Mouse (Mus musculus): Measurements from ENCODE around the gene Uap1l1. TPM values are rescaled to one million over a fixed set of nuclear protein-coding genes. Genes with fewer than 3 reads are reported as not detected.

The Uap1l1 gene
- polyA plus RNA-seq, 1 experiment, result 62.6 TPM

DNA sequence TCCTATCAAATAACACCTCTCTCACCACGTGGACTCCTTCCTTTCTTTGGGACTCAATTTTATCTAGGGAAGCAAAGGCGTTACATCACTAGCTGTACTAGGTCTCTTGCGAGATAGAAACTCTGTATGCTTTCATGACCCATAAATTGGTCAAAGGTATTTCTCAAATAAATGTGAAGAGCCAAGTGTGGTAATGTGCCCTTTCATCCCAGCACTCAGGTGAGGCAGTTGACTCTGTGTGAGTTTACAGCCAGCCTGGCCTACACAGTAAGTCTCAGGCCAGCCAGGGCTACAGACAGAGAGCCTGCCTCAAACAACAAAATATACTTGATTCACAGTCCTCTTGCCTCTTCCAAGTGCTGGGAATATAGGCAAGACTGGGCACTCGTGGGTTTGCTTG, 5.6 kb downstream of the Uap1l1 start:
- H3K4me3 ChIP-seq (replicated peaks; ENCODE audit: control insufficient read depth, low read depth, low read length), result no peak overlapping the region
- TF ChIP-seq CTCF (IDR thresholded peaks at IDR 0.05; ENCODE audit: control insufficient read depth, insufficient read depth, low read length), result no peak
- TF ChIP-seq POLR2A (IDR thresholded peaks at IDR 0.05; ENCODE audit: borderline replicate concordance, control insufficient read depth, low read depth, low read length), result no peak
- WGBS, result 56% methylated on average over 4 of the region's 4 CpGs
- no peak overlapping the region for H3K27ac ChIP-seq (ENCODE audit: control insufficient read depth, insufficient read depth, low read depth, low read length, poor library complexity)
- peaks cover 4% of the 10 kb centered on the region for H3K4me1 ChIP-seq (ENCODE audit: control insufficient read depth, insufficient read depth, low read length)

DNA sequence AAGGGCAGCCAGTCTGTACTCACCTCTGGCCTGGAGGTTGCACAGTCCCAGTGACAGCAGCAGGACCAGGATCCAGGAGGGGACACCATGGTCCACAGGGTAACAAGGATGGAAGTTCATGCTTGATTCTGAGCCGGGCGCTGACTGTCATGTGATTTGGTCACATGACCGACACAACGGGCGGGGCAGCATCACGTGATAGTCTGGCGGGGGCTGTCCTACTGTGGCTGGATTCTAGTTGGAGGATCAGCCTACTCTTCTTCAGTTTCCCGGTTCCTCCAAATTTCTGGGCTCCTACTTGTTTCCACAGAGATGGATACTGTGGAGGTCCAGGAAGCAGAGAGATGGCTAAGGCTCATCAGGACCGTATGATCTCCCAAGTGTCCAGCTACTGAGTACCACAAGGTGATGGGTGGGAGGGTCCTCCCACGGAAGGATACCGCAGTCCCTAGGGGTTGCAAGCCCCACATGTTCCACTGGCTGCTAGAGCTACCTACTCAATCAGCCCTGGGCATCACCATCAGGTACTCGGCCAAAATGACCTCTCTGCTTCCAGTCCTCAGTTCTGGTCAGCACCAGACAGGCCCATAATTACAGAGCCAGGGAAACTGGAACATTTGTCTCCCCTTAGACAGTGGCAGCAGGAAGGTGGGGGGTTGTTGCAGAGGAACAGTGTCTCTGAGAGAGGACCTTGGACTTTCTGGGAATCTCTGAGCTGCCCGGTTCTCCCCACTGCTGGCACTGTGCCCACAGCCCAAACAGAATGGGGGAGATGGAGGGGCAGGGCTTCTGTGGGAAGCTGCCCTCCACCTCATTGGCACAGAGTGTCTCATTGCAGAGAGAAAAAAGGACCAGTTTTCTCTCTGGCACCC, 9.0 kb downstream of the Uap1l1 start, which contains the start of gene Dpp7:
Dpp7 (minus strand) TSS at position 152 of the 872 bp plus-strand sequence.
- no peak within 1 kb of the TSS for H3K27ac ChIP-seq (ENCODE audit: control insufficient read depth, insufficient read depth, low read depth, low read length, poor library complexity)
- H3K4me3 ChIP-seq (replicated peaks; ENCODE audit: control insufficient read depth, low read depth, low read length), result peak within 1 kb of the TSS; percentile 87
- WGBS, result 5% methylated on average over 13 of the region's 13 CpGs
- TF ChIP-seq CTCF (IDR thresholded peaks at IDR 0.05; ENCODE audit: control insufficient read depth, insufficient read depth, low read length), result no peak
- peak; percentile 24; the same call in 1 of the 2 replicates for TF ChIP-seq POLR2A (IDR thresholded peaks at IDR 0.05; ENCODE audit: borderline replicate concordance, control insufficient read depth, low read depth, low read length)
- H3K4me1 ChIP-seq (ENCODE audit: control insufficient read depth, insufficient read depth, low read length), result peaks cover 1% of the 10 kb centered on the region; the same call in 1 of the 2 replicates

DNA sequence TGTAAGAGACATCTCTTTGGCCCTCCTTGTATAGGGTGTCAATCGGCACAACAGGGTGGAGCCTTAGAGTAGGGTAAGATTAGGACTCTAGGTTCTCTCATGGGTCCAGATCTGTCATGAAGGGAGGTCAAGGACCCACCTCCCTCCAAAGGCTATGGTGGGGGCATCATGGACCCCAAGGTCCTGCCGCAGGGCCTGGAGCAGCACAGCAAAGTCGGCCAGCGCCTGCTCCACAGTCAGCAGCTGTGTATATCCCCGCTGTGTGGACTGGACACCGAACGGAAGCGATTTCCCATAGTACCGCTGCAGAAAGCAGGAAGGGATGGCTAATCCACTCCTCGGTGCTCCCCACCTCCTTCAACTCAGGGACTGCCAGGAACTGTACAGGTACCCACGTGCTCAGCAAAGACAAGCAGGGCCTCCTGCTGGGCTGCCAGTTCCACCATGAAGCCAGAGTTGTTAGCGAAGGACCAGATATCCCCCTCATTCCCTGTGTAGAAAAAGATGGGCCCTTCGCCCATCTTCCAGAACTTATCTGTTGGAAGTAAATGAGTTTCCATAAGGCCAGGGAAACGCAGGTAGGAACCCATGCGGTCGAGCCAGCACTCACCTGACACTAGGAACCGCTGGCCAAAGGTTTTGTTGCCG, 9.9 kb downstream of the Uap1l1 start:
- Histone ChIP-seq H3K4me3 (replicated peaks; ENCODE audit: control insufficient read depth, low read depth, low read length) (peak overlapping the region; percentile 87), H3K4me1 (ENCODE audit: control insufficient read depth, insufficient read depth, low read length) (peaks cover 1% of the 10 kb centered on the region; the same call in 1 of the 2 replicates), H3K27ac (ENCODE audit: control insufficient read depth, insufficient read depth, low read depth, low read length, poor library complexity) (no peak overlapping the region)
- no peak for TF ChIP-seq CTCF (IDR thresholded peaks at IDR 0.05; ENCODE audit: control insufficient read depth, insufficient read depth, low read length)
- TF ChIP-seq POLR2A (IDR thresholded peaks at IDR 0.05; ENCODE audit: borderline replicate concordance, control insufficient read depth, low read depth, low read length), result no peak
- 51% methylated on average over 18 of the region's 18 CpGs for WGBS

DNA sequence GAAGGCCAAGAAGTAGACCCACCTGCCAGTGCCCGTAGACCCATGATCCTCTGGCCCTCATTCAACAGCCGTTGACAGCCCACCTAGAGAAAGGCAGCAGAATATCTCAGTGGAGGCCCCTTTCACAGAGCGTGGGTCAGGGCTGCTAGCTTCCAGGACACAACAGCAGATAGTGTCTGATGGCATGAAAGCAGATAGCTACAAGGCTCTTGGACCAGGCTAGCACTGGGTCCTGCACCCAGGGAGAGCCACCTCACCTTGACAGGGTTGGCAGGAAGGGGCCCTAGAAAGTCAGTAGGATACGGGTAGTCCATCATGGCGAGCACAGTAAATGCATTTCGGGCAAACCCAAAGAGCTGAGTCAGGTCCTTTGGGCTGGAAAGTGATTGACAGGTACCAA, 11.3 kb downstream of the Uap1l1 start:
- WGBS, result 85% methylated on average over 6 of the region's 6 CpGs
- Histone ChIP-seq H3K27ac (ENCODE audit: control insufficient read depth, insufficient read depth, low read depth, low read length, poor library complexity) (no peak overlapping the region), H3K4me3 (replicated peaks; ENCODE audit: control insufficient read depth, low read depth, low read length) (no peak overlapping the region), H3K4me1 (ENCODE audit: control insufficient read depth, insufficient read depth, low read length) (peaks cover 1% of the 10 kb centered on the region; the same call in 1 of the 2 replicates)
- TF ChIP-seq POLR2A (IDR thresholded peaks at IDR 0.05; ENCODE audit: borderline replicate concordance, control insufficient read depth, low read depth, low read length) (no peak), CTCF (IDR thresholded peaks at IDR 0.05; ENCODE audit: control insufficient read depth, insufficient read depth, low read length) (no peak)

DNA sequence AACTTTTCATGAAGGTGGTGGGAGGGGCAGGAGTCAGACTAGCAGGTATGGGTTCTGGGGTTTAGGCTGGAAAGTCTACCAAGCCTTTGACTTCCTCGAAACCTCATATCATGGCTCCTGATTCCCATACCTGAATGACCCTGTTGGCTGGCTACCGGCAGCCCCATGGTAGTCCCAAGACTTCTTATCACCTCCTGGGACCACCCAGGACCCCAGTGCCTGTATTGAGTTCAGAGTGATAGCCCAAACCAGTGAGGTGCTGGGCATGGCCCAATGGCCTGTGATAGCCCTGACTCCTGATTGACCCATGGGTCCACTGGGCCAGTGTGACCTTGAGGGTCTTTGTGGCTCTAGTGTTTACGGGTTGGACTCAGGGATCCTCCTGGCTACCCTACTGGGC, 14.8 kb downstream of the Uap1l1 start:
- 90% methylated on average over 3 of the region's 3 CpGs for WGBS
- no peak for TF ChIP-seq POLR2A (IDR thresholded peaks at IDR 0.05; ENCODE audit: borderline replicate concordance, control insufficient read depth, low read depth, low read length)
- TF ChIP-seq CTCF (IDR thresholded peaks at IDR 0.05; ENCODE audit: control insufficient read depth, insufficient read depth, low read length), result no peak

DNA sequence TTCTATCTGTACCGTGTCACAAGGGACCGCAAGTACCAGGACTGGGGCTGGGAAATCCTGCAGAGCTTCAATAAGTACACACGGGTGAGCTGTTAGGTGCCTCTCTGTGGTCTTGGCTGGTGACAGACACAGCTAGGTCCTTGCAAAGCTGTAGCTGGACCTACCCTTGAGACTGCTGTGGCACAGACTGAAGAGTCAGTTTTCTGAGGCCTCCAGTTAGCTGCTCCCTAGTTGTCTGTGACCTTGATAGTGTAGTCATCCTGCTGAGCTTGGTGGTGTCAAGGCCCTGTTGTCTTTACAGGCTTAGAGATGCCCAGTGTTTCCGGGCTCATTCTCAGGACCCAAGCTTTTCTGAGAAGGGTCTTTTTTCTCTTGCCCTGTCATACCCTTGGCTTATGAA, 16.0 kb downstream of the Uap1l1 start:
- Histone ChIP-seq H3K27ac (ENCODE audit: control insufficient read depth, insufficient read depth, low read depth, low read length, poor library complexity) (no peak overlapping the region), H3K4me3 (replicated peaks; ENCODE audit: control insufficient read depth, low read depth, low read length) (no peak overlapping the region), H3K4me1 (ENCODE audit: control insufficient read depth, insufficient read depth, low read length) (no peaks in the 10 kb centered on the region)
- 91% methylated on average over 4 of the region's 4 CpGs for WGBS
- no peak for TF ChIP-seq POLR2A (IDR thresholded peaks at IDR 0.05; ENCODE audit: borderline replicate concordance, control insufficient read depth, low read depth, low read length)

More for the DNA sequence above, 14.8 kb downstream of the Uap1l1 start:
- Histone ChIP-seq H3K4me1 (ENCODE audit: control insufficient read depth, insufficient read depth, low read length) (no peaks in the 10 kb centered on the region; the same call in 1 of the 2 replicates), H3K4me3 (replicated peaks; ENCODE audit: control insufficient read depth, low read depth, low read length) (no peak overlapping the region), H3K27ac (ENCODE audit: control insufficient read depth, insufficient read depth, low read depth, low read length, poor library complexity) (no peak overlapping the region)

DNA sequence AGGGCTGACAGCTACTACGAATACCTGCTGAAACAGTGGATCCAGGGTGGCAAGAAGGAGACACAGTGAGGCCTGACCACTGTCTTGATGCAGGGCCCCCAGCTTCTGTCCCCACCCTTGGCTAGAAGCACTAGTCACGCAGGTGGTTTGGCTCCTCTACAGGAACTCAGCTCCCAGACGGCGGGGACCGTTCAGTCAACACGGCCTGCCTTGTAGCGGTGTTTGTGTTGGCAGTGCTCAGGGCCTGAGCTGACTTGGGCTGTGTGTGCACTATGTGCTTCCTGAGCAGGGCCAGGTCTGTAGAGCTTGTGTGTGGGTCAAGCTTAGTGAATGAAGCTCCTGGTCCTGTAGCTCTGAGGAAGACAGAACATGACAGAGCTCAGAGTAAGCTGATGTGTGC, 17.3 kb downstream of the Uap1l1 start:
- TF ChIP-seq CTCF (IDR thresholded peaks at IDR 0.05; ENCODE audit: control insufficient read depth, insufficient read depth, low read length) (no peak), POLR2A (IDR thresholded peaks at IDR 0.05; ENCODE audit: borderline replicate concordance, control insufficient read depth, low read depth, low read length) (no peak)
- 83% methylated on average over 7 of the region's 7 CpGs for WGBS
- Histone ChIP-seq H3K4me1 (ENCODE audit: control insufficient read depth, insufficient read depth, low read length) (no peaks in the 10 kb centered on the region), H3K4me3 (replicated peaks; ENCODE audit: control insufficient read depth, low read depth, low read length) (no peak overlapping the region), H3K27ac (ENCODE audit: control insufficient read depth, insufficient read depth, low read depth, low read length, poor library complexity) (no peak overlapping the region)

DNA sequence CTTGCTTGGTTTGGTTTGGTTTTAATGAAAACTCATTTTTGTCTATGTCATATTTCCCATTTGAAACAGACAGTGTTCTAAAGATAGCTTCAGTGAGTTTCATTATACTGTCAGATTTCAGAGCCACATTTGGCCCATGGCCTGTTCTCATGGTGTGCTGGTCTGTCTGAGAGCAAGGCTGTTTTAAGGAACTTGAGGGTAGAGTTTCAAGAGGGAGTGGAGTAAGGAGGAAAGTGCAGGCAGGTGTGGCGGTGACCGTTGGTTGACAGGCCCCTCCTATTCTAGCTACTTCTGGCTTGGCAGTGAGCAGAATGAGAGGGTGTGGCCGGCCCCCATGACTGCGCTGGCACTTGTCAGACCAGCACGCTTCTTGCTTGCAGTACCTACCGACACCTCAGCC, 27.2 kb downstream of the Uap1l1 start:
- Histone ChIP-seq H3K27ac (ENCODE audit: control insufficient read depth, insufficient read depth, low read depth, low read length, poor library complexity) (no peak overlapping the region), H3K4me1 (ENCODE audit: control insufficient read depth, insufficient read depth, low read length) (peaks cover 2% of the 10 kb centered on the region; the same call in 1 of the 2 replicates), H3K4me3 (replicated peaks; ENCODE audit: control insufficient read depth, low read depth, low read length) (no peak overlapping the region)
- TF ChIP-seq POLR2A (IDR thresholded peaks at IDR 0.05; ENCODE audit: borderline replicate concordance, control insufficient read depth, low read depth, low read length), result no peak
- WGBS, result 55% methylated on average over 6 of the region's 6 CpGs
